Mouse (Mus musculus): Measurements from ENCODE around the gene Arid1b. TPM values are rescaled to one million over a fixed set of nuclear protein-coding genes. Genes with fewer than 3 reads are reported as not detected.

Arid1b gene
- polyA plus RNA-seq, 1 experiment from 2014 or later, result 12.4 TPM

DNA sequence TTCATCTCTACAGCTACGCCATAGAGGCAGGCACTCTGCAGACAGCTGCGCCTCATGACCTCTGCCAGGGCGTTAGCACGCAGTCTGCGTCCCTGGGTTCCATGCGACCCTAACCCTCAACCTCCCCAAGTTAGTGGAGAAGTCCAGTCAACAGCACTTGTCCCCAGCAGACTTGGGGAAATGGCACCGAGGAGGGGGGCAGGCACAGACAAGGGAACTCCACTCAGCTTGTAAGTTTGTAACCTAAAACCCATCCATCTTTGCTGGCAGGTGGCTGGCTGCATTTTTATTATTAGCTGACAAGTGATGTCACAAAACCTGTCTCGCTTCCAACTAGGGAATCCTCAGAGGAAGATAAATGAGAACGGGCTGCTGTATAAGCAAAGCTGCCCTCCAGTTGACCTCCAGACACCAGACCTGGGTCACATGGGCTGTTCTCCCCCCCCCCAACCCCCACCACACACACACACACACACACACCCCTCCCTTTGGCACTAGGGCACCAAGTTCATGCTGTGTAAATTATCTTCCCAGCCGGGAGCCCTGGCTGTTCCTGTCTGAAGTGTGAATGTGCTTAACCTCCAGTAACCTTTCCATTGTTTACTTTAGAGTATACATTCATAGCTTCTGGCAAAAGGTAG is 330.2 kb downstream of the Arid1b start:
- H3K27me3 ChIP-seq (replicated peaks; ENCODE audit: control insufficient read depth, insufficient read depth, low read length), result no peaks in the 10 kb centered on the region
- no peak overlapping the region for H3K4me3 ChIP-seq (ENCODE audit: low read depth, low read length)
- 23% methylated on average over 10 of the region's 10 CpGs for WGBS
- no peak overlapping the region for H3K9ac ChIP-seq (ENCODE audit: low read depth, low read length)
- DNase-seq (ENCODE audit: low spot score) (peak; percentile 89), ATAC-seq (ENCODE audit: low read depth) (peak; percentile 66)
- H3K36me3 ChIP-seq (ENCODE audit: control insufficient read depth, insufficient read depth, low read length), result peaks cover 56% of the 10 kb centered on the region
- H3K4me2 ChIP-seq (ENCODE audit: low read depth, low read length), result no peak overlapping the region
- H3K27ac ChIP-seq (replicated peaks; ENCODE audit: low read depth, low read length), result peak overlapping the region; percentile 58
- no peaks in the 10 kb centered on the region for H3K9me3 ChIP-seq (ENCODE audit: control insufficient read depth, low read length)
- peaks cover 17% of the 10 kb centered on the region for H3K4me1 ChIP-seq (ENCODE audit: control insufficient read depth, insufficient read depth, low read length)

DNA sequence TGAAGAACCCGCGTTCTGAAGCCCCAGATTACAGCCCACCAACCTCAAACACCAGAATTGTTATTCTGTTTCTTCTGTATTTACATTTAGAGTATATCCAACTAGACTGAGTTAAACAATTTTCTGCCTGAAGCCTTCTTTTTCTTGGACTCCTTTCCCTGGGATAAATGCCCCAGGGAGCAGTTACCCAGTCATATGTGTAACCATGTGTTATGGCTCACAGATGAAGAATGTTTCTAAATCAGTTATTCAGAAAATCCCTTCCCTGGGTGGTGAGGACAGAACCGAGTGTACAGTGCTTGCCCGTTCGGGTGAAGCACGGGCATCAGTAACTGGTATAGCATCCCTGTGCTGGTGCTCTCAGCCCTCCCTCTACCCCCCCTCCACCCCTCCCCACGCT is 332.6 kb downstream of the Arid1b start:
- ATAC-seq (ENCODE audit: low read depth) (no peak), DNase-seq (ENCODE audit: low spot score) (peak; percentile 24)
- no peaks in the 10 kb centered on the region for H3K27me3 ChIP-seq (replicated peaks; ENCODE audit: control insufficient read depth, insufficient read depth, low read length)
- H3K9ac ChIP-seq (ENCODE audit: low read depth, low read length), result no peak overlapping the region
- peaks cover 56% of the 10 kb centered on the region for H3K36me3 ChIP-seq (ENCODE audit: control insufficient read depth, insufficient read depth, low read length)
- H3K27ac ChIP-seq (replicated peaks; ENCODE audit: low read depth, low read length), result no peak overlapping the region
- H3K4me1 ChIP-seq (ENCODE audit: control insufficient read depth, insufficient read depth, low read length), result peaks cover 17% of the 10 kb centered on the region
- no peak overlapping the region for H3K4me3 ChIP-seq (ENCODE audit: low read depth, low read length)
- H3K9me3 ChIP-seq (ENCODE audit: control insufficient read depth, low read length), result no peaks in the 10 kb centered on the region
- WGBS, result 76% methylated on average over 7 of the region's 7 CpGs
- no peak overlapping the region for H3K4me2 ChIP-seq (ENCODE audit: low read depth, low read length)

DNA sequence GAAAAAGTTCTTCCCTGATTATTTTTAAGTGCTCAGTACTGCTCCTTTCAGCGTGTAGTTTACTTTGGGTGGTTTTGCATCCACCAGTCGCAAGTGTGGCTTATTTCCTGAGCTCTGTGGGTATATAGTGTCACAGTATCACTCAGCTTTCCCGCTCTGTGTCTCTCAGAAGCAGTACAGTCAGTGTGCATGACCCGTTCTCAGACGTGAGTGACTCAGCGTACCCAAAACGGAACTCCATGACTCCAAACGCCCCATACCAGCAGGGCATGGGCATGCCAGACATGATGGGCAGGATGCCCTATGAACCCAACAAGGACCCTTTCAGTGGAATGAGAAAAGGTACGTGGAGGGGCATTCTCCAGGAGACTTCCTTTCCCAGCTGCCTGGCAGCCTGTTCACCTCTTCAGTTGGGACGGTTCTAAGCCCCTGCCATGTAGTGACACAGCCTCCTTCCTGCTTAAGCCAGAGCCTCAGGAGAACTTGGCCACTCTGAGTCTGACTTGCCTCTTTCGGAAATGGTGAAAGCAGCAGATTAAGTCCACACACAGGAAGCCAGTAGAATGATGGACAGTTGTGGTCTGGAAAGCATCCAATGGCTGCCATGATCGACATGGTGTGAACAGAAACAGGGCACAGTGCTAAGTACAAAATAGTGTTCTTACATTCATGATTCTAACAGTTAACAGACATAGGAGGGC is 333.5 kb downstream of the Arid1b start:
- Histone ChIP-seq H3K4me2 (ENCODE audit: low read depth, low read length) (no peak overlapping the region), H3K4me1 (ENCODE audit: control insufficient read depth, insufficient read depth, low read length) (peaks cover 17% of the 10 kb centered on the region), H3K36me3 (ENCODE audit: control insufficient read depth, insufficient read depth, low read length) (peaks cover 56% of the 10 kb centered on the region), H3K4me3 (ENCODE audit: low read depth, low read length) (no peak overlapping the region), H3K9ac (ENCODE audit: low read depth, low read length) (no peak overlapping the region), H3K27ac (replicated peaks; ENCODE audit: low read depth, low read length) (0 out of 2 replicates have a peak overlapping the region, but pooled peaks have one; percentile 23), H3K9me3 (ENCODE audit: control insufficient read depth, low read length) (no peaks in the 10 kb centered on the region), H3K27me3 (replicated peaks; ENCODE audit: control insufficient read depth, insufficient read depth, low read length) (no peaks in the 10 kb centered on the region)
- 79% methylated on average over 12 of the region's 12 CpGs for WGBS
- ATAC-seq (ENCODE audit: low read depth), result 0 out of 2 replicates have a peak, but pooled peaks have one; percentile 7
- peak; percentile 63 for DNase-seq (ENCODE audit: low spot score)

DNA sequence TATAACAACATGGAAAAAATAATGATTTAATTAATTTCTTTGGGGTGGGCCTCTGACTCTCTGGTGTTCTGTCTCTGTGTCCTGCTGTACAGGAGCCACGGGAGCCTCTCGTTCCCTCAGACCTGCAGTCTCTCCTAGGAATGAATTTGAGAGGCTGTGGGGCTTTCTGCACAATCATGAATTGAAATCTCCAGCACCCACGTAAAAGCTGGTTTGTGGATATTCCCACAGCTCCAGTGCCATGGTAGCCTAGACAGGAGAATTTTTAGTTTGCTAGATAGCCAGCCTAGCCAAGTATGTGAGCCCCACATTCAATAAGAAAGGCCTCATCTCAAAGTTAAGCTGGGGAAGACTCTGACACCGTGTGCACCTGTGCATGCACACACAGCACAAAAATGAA is 335.3 kb downstream of the Arid1b start:
- H3K36me3 ChIP-seq (ENCODE audit: control insufficient read depth, insufficient read depth, low read length), result peaks cover 62% of the 10 kb centered on the region
- no peaks in the 10 kb centered on the region for H3K27me3 ChIP-seq (replicated peaks; ENCODE audit: control insufficient read depth, insufficient read depth, low read length)
- H3K4me3 ChIP-seq (ENCODE audit: low read depth, low read length), result no peak overlapping the region
- WGBS, result 86% methylated on average over 4 of the region's 4 CpGs
- DNase-seq (ENCODE audit: low spot score) (no peak), ATAC-seq (ENCODE audit: low read depth) (no peak)
- no peaks in the 10 kb centered on the region for H3K9me3 ChIP-seq (ENCODE audit: control insufficient read depth, low read length)
- no peak overlapping the region for H3K4me2 ChIP-seq (ENCODE audit: low read depth, low read length)
- H3K4me1 ChIP-seq (ENCODE audit: control insufficient read depth, insufficient read depth, low read length), result peaks cover 2% of the 10 kb centered on the region
- H3K27ac ChIP-seq (replicated peaks; ENCODE audit: low read depth, low read length), result no peak overlapping the region
- H3K9ac ChIP-seq (ENCODE audit: low read depth, low read length), result no peak overlapping the region

DNA sequence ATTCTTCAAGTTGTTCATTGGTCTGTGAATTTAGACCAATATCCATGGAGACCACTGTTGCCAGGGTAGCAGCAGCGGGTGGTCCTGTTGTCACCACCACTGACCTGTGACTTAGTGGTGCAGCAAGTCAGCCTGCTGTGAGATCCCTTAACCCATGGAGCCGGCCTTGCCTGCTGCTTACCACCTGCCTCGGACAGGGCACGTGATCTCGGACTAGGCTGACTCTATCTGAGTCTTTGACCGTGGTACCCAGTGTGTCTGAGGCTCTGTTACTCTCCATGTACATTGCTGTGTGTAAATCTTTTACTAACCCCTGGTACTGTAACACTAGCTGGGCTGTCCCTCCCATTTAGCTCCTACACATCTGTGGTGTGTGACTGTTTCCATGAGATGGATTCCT is 335.9 kb downstream of the Arid1b start:
- no peak for DNase-seq (ENCODE audit: low spot score)

DNA sequence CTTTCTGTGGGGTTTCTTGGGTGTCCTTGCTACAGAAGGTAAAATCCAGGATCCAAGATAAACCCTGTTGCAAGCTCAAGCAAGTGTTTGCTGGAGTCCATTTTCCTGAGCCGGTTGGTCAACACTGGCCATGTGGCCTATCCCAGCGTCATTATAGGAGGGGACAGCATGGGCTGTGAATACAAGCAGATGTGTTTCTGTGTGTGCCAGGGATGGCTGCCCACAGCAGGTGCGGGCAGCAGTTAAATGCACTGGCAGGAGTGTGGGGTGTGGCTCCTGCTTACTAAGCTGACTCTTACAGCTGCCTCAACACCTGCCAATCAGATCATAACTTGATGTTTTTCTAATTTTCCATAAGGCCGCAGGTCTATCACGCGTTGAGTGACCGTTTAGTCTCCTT is 336.5 kb downstream of the Arid1b start:
- no peak for DNase-seq (ENCODE audit: low spot score)
- no peaks in the 10 kb centered on the region for H3K9me3 ChIP-seq (ENCODE audit: control insufficient read depth, low read length)
- no peak overlapping the region for H3K27ac ChIP-seq (replicated peaks; ENCODE audit: low read depth, low read length)
- peaks cover 72% of the 10 kb centered on the region for H3K36me3 ChIP-seq (ENCODE audit: control insufficient read depth, insufficient read depth, low read length)
- no peak overlapping the region for H3K4me3 ChIP-seq (ENCODE audit: low read depth, low read length)
- H3K4me1 ChIP-seq (ENCODE audit: control insufficient read depth, insufficient read depth, low read length), result no peaks in the 10 kb centered on the region
- no peak for ATAC-seq (ENCODE audit: low read depth)
- WGBS, result 88% methylated on average over 7 of the region's 7 CpGs
- no peak overlapping the region for H3K4me2 ChIP-seq (ENCODE audit: low read depth, low read length)
- H3K27me3 ChIP-seq (replicated peaks; ENCODE audit: control insufficient read depth, insufficient read depth, low read length), result no peaks in the 10 kb centered on the region
- H3K9ac ChIP-seq (ENCODE audit: low read depth, low read length), result no peak overlapping the region

More for the DNA sequence above, 335.9 kb downstream of the Arid1b start:
- WGBS, result 83% methylated on average over 6 of the region's 6 CpGs
- Histone ChIP-seq H3K9me3 (ENCODE audit: control insufficient read depth, low read length) (no peaks in the 10 kb centered on the region), H3K27me3 (replicated peaks; ENCODE audit: control insufficient read depth, insufficient read depth, low read length) (no peaks in the 10 kb centered on the region), H3K9ac (ENCODE audit: low read depth, low read length) (no peak overlapping the region), H3K4me1 (ENCODE audit: control insufficient read depth, insufficient read depth, low read length) (no peaks in the 10 kb centered on the region), H3K4me2 (ENCODE audit: low read depth, low read length) (no peak overlapping the region), H3K36me3 (ENCODE audit: control insufficient read depth, insufficient read depth, low read length) (peaks cover 67% of the 10 kb centered on the region), H3K27ac (replicated peaks; ENCODE audit: low read depth, low read length) (no peak overlapping the region), H3K4me3 (ENCODE audit: low read depth, low read length) (no peak overlapping the region)
- 0 out of 2 replicates have a peak, but pooled peaks have one; percentile 8 for ATAC-seq (ENCODE audit: low read depth)

DNA sequence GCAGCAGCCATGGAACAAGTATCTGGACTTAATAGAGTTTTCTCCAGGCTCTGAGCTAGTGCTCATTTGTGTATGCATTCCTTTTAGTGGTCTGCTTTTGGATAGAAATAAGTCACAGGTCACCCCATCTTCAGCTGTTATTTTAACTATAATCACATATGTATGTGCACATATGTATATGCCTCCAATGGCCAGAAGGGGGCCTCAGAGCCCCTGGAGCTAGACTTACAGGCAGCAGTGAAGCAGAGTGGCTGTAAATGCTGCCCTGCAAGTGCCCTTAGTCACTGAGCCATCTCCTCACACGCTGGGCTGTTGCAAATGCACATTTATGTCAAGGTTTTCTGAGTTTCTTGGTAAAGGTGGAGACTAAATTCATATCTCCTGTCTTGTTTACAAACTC is 337.3 kb downstream of the Arid1b start:
- Histone ChIP-seq H3K27me3 (replicated peaks; ENCODE audit: control insufficient read depth, insufficient read depth, low read length) (no peaks in the 10 kb centered on the region), H3K4me3 (ENCODE audit: low read depth, low read length) (no peak overlapping the region), H3K4me2 (ENCODE audit: low read depth, low read length) (no peak overlapping the region), H3K9ac (ENCODE audit: low read depth, low read length) (no peak overlapping the region), H3K27ac (replicated peaks; ENCODE audit: low read depth, low read length) (no peak overlapping the region), H3K4me1 (ENCODE audit: control insufficient read depth, insufficient read depth, low read length) (no peaks in the 10 kb centered on the region), H3K36me3 (ENCODE audit: control insufficient read depth, insufficient read depth, low read length) (peaks cover 80% of the 10 kb centered on the region), H3K9me3 (ENCODE audit: control insufficient read depth, low read length) (no peaks in the 10 kb centered on the region)
- DNase-seq (ENCODE audit: low spot score) (no peak), ATAC-seq (ENCODE audit: low read depth) (no peak)
- WGBS, result 84% methylated on average over 1 of the region's 1 CpGs

DNA sequence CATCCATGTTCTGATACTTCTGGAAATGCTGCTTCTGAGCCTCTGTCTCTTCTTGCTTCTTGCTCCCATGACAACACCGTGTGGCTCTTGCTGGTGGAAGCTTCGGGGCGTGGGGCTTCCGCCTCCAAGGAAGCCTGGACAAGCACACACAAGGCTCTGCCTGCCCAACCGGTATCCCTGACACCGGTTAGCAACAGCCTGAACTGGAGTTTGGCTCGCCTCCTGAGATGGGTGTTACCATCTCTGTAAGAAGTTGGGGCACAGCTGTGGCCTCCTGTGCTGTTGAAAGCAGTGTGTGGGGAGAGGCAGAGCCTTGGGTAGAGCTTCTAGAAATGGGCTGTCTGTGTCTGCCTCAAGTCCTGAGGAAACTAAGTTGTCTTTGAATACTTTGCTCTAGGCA is 340.4 kb downstream of the Arid1b start:
- Histone ChIP-seq H3K4me2 (ENCODE audit: low read depth, low read length) (no peak overlapping the region), H3K27ac (replicated peaks; ENCODE audit: low read depth, low read length) (no peak overlapping the region), H3K9ac (ENCODE audit: low read depth, low read length) (no peak overlapping the region), H3K36me3 (ENCODE audit: control insufficient read depth, insufficient read depth, low read length) (peaks cover 92% of the 10 kb centered on the region), H3K9me3 (ENCODE audit: control insufficient read depth, low read length) (no peaks in the 10 kb centered on the region), H3K4me3 (ENCODE audit: low read depth, low read length) (no peak overlapping the region), H3K4me1 (ENCODE audit: control insufficient read depth, insufficient read depth, low read length) (no peaks in the 10 kb centered on the region), H3K27me3 (replicated peaks; ENCODE audit: control insufficient read depth, insufficient read depth, low read length) (no peaks in the 10 kb centered on the region)
- peak; percentile 53; the same call in 1 of the 2 replicates for ATAC-seq (ENCODE audit: low read depth)
- DNase-seq (ENCODE audit: low spot score), result peak; percentile 68
- WGBS, result 82% methylated on average over 7 of the region's 7 CpGs
